Mouse (Mus musculus) stomach, postnatal 0 days (tissue): ENCODE data around the gene Obox8.

Experiments used
- CTCF ChIP-seq: IDR thresholded peaks from 2 replicates; pipeline ENCODE4 v1.5.1; 2016; ENCODE audit warnings: antibody characterized with exemption, low read depth, mild to moderate bottlenecking, moderate library complexity
- EP300 ChIP-seq: optimal IDR thresholded peaks from 2 replicates; pipeline ENCODE3; 2016; ENCODE audit warnings: antibody characterized with exemption

- TF ChIP-seq CTCF (no peak), EP300 (no peak)
Measured at GRCm38 (mm10) chr7:14333457-14333856, at the start of gene Obox8.
